Mouse (Mus musculus): ENCODE data around the gene Capn2.
A peak's percentile ranks its signal among the peaks of the same experiment; 100 is the strongest.

The Capn2 gene

DNA sequence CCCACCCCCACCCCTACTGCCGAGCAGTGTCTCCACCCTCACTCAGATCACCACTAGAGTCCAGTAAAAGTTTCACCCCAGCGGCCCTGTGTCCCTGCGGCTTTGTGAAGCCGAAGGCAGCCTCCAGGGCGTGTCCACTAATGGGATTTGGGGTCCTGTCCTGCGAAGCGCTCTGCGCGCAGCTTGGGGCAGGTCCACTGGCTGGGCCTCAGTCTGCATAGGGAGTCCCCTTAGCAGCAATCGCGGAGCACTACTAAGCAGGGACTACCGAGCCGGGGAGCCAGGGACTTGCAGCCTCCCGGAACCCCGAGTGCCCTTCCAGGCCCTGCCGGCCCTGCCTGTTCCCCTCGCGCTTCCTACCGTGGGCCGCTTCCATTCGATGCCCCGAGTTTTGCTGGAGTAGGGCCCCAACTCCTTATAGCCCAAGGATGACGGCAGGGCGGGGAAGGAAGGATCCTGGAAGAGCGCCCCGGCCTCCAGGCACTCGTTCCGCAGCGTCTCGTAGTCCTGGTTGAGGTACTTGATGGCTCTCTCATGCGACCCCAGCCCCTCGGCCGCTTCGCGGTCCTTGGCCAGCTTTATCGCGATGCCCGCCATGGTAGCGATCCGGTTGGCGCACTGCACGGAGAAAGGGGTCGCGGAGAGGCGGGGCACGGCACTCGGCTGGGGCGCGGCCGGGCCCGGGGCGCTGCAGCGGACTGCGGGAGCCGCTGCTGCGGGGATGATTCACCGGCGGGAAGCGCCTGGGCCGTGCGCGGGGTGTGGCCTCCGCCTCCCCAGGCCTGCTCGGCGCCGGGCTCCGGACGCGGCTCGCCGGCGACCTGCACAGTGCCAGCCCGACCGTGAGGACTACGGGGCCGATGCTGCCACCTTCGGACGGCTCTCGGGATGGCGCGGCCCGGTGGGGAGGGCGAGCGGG is at the start of gene Capn2:
TSS of gene Capn2 (minus strand) at position 851 of the 919 bp plus-strand sequence.
- peak; percentile 92 for DNase-seq (ENCODE audit: inconsistent ontology term)

DNA sequence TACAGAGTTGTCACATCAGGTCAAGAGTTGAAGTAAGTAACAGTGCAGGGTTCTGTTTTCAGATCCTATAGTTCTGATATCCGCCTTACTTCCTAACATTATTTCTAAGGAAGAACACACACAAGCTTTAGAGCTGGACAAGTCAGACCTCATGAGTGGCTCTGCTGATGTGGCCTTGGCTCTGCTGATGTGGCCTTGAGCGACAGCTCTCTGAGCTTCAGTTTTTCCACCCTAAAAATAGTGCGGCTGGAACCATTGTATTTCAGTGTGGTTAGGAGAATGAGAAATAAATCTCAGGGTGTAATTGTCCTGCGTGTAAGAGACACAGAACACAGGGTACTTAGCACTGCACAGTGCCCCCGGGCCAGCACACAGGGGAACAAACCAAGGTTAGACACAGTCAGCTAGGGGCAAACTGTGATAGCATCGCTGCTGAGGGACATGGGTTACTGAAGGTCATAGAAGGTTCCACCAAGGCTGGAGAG is 48.0 kb upstream of the Capn2 start:
- no peak for DNase-seq (ENCODE audit: inconsistent ontology term)

DNA sequence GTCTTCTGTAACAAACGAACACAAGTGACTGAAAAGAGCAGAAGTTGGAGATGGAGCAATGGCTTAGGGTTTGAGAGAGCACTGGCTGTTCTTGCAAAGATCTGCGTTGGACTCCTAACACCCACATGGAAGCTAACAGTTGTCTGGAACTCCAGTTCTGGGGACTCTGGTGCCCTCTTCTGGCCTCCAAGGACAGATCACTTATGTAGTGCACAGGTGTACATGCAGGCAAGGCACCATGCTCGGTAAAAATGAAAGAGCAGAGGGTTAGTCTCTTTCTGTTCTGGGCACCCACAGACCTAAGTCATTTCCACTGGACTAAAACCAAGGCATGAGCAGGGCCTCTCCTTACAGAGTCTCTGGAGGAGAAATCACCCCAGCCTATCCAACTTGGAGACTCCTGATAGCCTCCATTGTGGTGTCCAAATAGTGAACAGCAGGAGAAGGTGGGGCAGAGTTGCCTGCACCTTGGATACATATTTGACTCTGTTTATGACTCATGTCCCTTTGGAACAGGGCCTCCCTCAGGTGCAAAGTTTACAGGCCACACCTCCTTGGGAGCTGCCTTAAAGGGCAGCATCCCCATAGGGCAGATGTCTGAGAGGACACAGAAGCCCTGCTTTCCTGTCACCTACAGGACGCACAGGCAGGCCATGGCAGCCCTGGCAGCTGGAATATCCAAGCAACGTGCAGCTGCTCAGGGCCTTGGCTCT is 47.2 kb upstream of the Capn2 start, which contains the start of gene Capn8:
TSS of gene Capn8 (plus strand) at position 600 of the 713 bp plus-strand sequence.
- DNase-seq (ENCODE audit: inconsistent ontology term) = no peak

DNA sequence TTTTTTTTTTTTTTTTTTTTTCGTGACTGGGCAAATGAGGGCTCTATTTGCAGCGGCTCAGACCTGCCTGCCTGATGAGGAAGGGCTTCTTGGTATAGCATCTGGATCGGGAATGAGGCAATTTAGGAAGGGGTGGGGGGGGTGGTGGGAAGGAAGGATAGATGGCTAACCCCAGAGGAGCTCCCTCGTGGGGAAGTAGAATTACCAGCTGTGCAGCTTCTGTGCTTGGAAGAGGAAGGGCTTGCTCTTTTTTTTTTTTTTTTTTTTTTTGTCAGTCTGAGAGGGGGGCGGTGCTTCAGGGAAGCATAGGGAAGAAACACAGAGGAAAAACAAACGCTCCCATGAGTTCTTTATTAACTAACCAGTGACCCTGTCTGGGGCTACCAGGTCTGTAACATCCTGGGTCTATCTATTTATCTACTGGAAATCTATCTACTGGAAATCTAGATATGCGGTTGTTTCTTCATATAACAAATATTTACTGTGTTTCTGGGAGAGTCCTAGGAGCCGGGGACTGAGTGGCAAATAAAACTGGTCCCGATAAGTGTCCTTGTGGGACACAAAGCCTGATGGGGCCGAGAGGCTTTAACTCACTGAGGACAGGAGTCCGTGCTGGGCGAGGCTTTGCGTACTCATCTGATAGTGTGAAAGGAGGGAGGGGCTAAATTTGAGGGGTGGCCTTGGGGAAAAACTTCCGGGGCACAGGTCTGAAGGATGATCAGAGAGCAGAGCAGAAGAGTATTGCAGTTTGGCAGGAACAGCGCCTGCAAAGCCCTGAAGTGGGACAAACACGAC is 45.4 kb upstream of the Capn2 start:
- DNase-seq (ENCODE audit: inconsistent ontology term) = no peak

DNA sequence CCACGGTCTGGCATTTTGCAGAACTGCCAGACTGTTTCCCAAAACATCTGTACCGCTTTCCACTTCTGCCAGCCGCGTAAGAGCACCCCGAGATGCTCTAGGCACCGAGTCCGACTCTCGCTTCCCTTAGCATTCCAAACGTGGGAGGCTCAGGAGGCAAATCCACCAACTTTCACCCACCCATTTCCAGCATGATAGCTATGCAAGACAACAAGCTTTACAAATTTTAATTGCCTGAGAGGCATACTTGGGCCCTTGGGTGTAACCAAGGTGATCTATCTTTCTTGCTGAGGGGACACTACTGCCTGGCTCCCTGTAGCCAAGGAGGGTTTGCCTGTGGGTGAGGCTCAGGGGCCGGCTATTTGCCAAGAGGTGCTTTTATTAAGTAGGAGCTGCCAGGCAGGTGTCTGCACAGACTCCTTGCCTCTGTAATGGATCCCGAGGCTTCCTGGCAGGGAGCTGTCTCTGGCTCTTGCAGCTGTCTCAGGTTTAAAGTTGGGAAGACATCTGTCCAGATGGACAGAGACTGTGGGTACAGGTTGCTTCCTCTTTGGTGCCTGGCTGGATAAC is 44.6 kb upstream of the Capn2 start:
- no peak for DNase-seq (ENCODE audit: inconsistent ontology term)

DNA sequence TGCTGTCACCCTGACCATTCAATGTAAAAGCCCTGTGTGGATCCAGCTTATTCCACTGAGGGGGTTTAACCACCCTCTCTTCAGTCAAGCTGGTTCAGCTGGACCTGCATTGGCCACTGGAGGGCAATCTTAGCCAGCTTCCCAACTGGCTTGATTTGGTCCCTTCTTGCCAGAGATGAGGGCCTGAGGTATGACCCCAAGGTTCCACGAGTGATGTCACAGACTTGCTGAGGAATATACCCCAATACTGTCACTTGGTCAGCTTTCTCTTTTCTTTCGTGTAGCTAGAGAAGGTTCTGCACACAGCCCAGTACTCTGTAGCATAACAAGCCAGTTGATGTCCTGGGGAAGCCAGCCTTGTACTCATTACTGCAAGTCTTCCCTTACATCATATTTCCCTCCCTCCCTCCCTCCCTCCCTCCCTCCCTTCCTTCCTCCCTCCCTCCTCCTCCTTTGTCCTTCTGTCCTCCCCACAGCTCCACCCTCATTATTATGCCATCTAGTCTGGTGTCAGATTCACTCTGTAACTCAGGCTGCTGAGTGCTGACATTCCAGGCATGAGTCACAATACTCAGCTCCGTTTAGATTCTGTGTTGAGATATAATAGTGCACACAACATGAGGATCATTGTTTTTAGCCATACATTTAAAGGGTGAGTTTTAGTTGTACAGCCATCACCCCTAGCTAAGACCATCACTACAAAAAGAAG is 43.1 kb upstream of the Capn2 start:
- peak; percentile 81 for DNase-seq (ENCODE audit: inconsistent ontology term)

DNA sequence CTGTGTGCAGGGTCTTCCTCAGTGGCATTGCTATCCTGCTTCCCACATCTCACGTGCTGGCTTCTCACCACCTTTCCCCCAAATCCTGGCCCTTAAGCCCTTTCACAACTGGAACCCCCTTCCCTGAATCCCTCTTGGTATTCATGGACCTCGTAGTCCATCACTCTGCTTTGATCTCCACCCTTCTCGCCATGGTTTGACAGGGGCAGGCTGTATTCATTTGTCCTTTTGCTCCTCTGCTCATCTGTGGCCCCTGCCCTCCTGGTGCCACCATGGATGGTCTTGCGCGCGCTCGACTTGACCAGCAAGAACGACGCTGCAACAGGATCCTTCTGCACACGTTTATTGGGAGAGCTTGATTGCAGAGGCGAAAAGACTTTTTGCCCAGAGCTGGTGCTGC is 42.1 kb upstream of the Capn2 start:
- DNase-seq (ENCODE audit: inconsistent ontology term) = no peak

DNA sequence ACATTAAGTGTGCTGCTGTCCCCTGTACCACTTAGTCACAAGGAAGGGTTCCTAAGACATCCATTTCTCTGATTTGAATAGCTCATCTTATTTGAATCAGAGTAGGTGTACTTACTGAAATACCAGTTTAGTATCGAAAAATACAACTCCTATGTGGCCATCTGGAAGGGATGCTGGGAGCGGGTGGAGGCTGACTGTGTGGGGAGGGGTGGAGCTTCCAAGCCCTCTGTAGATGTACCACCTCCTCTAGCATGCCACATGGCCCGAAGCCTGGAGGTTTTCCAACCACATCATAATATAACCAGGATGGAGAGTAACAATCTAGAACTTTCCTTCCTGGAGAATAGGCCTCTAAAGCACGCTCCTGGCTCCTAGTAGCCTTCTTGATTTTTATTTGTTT is 40.9 kb upstream of the Capn2 start:
- no peak for DNase-seq (ENCODE audit: inconsistent ontology term)

DNA sequence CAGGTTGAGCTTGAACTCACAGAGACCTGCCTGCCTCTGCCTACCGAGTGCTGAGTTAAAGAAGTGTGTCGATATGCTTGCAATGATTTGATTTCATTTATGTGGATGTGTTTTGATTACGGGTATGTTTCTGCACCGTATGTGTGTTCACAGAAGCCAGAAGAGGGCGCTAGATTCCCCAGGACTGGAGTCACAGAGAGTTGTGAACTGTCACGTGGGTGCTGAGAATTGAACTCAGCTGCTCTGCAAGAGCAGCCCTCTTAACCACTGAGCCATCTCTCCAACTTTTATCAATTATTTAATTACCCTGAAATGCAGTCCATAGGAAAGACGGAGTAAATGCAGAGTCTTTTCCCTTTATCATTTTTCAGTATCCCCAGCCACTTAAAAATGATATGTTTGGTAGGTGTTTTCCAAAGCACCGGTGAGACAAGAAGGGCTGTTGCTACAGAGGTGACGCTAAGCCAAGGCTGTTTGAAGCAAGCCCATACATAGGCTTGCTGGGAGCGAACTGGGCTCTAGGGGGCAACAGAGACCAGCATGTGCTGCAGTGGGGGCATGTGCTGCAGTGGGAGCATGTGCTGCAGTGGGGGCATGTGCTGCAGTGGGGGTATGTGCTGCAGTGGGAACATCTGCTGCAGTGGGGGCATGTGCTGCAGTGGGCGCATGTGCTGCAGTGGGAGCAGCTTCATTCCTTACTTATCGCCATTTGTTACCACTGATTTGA is 36.4 kb upstream of the Capn2 start:
- DNase-seq (ENCODE audit: inconsistent ontology term) = no peak

DNA sequence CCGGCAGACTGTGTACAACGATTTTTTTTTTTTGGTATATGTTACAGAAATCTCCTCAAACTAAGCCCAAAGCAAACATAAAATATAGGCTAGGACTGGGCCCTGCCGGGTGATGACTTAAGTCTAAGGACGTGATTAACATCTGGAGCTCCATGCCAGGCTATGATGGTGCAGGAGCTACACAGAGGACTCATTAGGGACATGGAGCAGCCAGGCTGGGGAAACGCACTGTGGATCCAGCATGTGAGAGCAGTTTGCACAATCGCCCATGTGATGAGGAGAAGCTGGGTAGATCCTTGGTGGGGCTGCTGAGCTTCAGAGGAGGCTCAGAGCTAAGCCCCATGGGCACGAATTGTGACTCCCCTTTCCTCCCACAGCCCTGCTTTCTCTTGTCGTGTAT is 33.4 kb upstream of the Capn2 start:
- DNase-seq (ENCODE audit: inconsistent ontology term) = no peak

DNA sequence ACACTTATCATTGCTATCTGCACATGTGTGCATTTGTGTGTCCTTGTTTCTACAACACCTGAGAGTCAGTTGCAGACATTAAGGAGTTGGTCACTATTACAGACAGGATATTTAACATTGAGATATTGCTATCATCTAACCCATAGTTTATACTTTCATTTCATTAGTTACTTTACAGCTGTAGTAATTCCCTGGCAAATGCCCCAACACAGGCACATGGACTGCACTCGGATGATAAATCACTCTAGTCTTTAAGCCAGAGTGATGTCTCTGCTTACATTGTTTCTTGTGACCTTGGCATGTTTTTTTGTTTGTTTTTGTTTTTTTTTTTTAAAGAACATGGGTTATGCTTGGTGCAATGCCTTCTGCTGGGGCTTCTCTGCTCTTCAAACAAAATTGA is 26.5 kb upstream of the Capn2 start:
- DNase-seq (ENCODE audit: inconsistent ontology term) = no peak

DNA sequence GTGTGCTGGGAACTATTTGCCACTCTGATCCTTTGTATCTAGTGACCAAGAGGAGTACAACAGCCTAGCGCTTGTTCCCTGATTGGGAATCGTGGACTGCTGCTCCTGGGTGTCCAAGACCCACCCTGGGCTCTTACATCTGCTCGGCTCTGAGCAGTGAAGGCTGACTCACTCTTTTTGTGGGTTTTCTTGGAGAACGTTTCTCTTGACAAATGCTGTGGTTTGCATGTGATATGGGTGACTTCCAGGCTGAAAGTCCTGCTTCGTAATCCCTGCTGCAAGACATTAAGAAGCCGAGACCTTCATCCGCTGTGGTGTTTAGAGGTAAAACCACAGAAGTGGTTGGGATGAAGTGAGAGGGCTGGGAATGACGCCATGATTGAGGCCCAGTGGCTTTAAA is 25.7 kb upstream of the Capn2 start:
- no peak for DNase-seq (ENCODE audit: inconsistent ontology term)

DNA sequence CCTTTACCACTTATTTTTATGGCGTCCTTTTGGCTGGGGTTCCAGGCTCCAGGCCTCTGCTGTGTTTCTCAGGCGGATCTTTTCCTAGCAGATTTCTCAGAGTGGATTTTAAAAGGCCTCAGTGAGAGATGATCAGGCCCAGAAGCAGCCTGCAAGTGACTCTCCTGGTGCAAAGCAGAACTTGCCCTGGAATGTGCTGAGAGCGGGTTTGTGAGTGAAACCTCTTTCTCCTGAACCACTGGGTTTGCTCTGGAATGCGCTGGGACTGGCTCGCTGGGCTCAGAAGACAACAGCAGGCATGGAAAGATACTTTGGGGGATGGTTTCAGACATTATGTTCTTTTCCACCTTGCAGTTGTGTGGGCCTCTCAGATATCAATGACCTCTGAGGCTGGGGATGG is 24.7 kb upstream of the Capn2 start:
- DNase-seq (ENCODE audit: inconsistent ontology term) = no peak

DNA sequence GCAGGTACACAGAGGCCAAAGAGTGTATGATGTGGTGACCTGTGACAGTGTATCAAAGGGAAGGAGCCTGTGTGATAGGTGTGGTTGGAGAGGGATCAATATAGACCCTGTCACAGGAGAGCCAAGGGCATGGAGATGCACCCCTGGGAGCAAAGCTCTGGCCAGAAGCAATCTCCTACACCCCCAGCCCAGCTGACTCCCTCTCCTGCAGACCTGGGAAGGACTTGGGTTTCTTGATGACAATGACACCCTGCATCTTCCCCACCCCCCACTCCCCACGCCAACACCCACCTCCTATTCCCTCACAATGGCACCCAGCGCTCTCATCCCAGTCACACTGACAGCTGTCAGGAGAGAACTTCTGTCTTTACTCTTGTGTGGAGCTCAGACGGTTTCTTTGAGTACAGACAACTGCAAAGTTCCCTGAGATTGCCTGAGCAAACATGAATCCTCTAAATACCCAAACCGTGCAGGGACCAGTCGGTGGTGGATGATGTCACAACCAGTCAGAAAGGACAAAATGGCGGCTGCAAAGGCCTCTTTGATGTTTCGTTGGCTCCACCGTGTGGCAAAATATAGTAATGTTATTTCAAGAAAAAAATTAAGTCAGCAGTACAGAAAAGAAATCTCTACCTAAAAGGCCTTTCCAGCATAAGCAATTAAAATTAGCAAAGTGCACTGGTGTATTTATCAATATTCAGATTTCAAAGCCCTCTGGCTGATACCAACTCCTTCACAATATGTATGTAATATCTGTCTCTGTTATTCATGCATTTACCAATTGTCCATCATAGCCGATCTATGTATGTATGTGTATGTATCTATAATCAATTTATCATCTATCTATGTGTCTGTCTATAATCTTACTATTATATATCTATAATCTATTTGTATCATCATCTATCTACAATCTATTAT is 21.9 kb upstream of the Capn2 start:
- DNase-seq (ENCODE audit: inconsistent ontology term) = peak; percentile 71

DNA sequence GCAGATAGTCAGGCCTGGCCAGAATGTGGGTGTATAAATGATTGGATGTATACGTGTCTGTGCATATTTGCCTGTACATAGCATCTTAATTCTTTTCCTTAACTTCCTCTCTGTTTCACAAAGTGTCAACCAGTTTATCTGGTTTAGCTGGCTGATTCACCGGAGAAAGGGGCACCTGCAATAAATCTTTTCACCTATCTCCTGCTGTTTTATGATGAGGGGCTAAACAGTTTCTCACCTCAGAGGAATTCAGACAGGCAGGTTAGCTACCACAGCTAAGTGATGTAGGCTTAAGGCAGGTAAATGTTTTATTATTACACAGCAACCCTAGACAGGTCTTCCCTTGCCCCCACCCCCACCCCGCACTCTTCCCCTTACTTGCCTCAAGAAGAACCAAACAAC is 17.7 kb upstream of the Capn2 start:
- no peak for DNase-seq (ENCODE audit: inconsistent ontology term)

DNA sequence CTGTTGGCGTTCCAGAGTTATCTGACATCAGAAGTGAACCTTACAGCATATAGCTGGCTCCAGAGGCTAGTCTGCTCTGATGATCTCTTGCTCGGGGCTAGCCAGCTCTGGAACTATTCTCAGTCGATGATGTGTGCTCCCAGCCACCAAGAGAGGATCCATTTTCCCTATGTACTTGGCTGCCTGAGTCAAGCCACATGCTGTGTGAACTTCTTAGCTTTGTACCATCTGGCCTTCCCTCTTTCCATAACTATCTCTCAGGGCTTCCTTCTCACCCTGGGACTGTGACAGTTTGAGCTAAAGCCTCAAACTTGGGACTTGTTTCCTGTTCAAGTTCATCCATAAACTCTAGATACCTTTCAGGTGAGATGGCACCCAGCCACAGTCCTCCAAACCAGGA is 16.2 kb upstream of the Capn2 start:
- DNase-seq (ENCODE audit: inconsistent ontology term) = no peak

DNA sequence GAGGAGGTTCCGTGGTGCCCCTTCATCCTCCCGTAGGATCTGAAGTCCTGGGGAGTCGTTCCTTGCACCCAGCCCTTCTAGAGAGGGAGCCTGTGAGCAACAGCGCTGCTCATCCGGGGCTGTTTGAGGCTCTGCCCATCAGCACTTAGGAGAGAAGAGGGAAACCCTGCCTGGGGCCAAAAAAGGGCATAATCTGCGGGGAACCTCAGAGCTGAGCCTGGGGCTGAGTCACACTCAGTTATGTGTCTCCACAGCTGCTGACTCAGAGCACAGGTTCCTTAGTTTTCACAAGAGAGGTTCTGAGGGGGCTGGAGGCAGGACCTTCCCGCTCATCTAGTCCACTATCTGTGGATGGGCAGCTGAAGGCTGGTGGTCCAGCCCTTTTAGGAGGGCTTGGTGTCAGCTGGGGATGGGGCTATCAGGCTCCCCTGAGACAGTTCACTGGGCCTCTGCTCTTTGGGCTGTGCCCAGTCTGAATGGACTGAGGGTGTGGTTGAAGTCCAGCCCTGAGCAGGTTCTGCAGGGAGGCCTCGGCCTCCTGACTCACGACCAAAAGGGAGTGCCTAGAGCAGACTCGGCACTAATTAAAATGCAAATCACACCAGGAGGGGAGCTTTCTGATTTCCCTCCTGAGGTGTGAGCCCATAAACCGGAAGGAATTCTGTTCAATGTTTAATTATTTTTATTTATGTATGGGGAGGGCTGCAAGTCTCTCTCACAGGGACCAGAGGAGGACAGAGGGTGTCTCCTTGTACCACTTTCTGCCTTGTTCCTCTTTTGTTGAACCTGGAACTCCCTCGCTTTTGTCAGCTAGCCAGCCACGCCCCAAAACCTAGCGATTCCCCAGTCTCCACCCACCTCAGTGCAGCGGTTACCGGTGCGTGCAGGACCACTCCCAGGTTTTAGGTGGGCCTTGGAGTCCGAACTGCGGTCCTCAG is 10.8 kb upstream of the Capn2 start:
- peak; percentile 90 for DNase-seq (ENCODE audit: inconsistent ontology term)

DNA sequence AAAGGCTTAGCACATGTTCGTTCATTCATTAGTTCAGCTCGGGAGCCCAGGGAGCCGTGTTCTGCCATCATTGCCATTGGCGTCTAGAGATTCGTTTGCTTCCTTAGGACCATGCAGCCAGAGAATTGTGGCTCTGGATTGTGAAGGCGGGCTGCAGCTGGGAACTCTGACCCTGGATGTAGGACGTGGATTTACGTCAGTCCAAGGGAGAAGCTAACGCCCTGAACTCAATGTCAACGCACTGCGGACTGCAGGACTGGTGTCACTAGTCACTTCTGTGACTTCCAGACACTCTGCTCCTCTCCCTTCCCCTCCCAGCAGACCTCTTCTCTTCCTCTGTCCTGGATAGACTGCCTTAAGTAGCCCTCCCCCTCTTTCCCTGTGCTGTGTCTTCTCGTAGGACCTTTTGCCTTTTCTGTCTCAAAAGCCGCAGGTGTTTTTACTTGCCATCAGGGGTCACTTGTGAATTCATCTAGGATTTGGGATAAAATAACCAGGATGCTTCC is 9.9 kb upstream of the Capn2 start:
- no peak for DNase-seq (ENCODE audit: inconsistent ontology term)
